Mouse (Mus musculus) spleen, adult 2 months (tissue): ENCODE measurements around the gene Mcm7. TPM values are rescaled to one million over a fixed set of nuclear protein-coding genes. Genes with fewer than 3 reads are reported as not detected.

ENCODE experiments used
- DNase-seq, 2 experiments: peaks; one replicate each; pipeline versions ENCODE4 v3.0.0 to v3.0.0-alpha.2; 2012 to 2021; ENCODE audit warnings: low spot score in 2 of 2, low read depth in 1 of 2
- H3K27ac ChIP-seq: fragments of 200-500 bp; 2 replicates; pipeline ENCODE4 v1.5.1; 2012; ENCODE audit warnings: low read length, inconsistent platforms; ENCODE audit not compliant: insufficient read depth
- H3K27me3 ChIP-seq: fragments of 200-500 bp; 2 replicates; pipeline ENCODE4 v1.6.1; 2012; ENCODE audit warnings: mild to moderate bottlenecking, moderate library complexity, low read length, inconsistent platforms; ENCODE audit not compliant: control insufficient read depth, insufficient read depth
- H3K36me3 ChIP-seq: fragments of 200-500 bp; 2 replicates; pipeline ENCODE4 v1.6.1; 2012; ENCODE audit warnings: mild to moderate bottlenecking, low read length, inconsistent platforms; ENCODE audit not compliant: control insufficient read depth, insufficient read depth
- H3K4me1 ChIP-seq: fragments of 200-500 bp; 2 replicates; pipeline ENCODE4 v1.6.1; 2011; ENCODE audit warnings: inconsistent platforms; ENCODE audit not compliant: control insufficient read depth, insufficient read depth, insufficient read length
- H3K4me3 ChIP-seq: fragments of 200-500 bp; 2 replicates; pipeline ENCODE4 v1.5.1; 2011; ENCODE audit warnings: mild to moderate bottlenecking, inconsistent platforms; ENCODE audit not compliant: insufficient read depth, insufficient read length; ENCODE audit errors: extremely low read depth
- CTCF ChIP-seq: fragments of 200-500 bp; IDR thresholded peaks from 2 replicates; pipeline ENCODE4 v1.5.1; 2011; ENCODE audit warnings: mild to moderate bottlenecking, inconsistent platforms; ENCODE audit not compliant: insufficient read depth, insufficient read length, insufficient replicate concordance; ENCODE audit errors: extremely low read depth
- POLR2A ChIP-seq: fragments of 200-500 bp; IDR thresholded peaks from 2 replicates; pipeline ENCODE4 v1.6.1; 2011; ENCODE audit warnings: low read depth, low read length, inconsistent platforms
- WGBS: fragments of 180-500 bp; shearing (Covaris S2); methylation state at CpG from one replicate; pipeline ENCODE4 v1.1.7; 2018; 5-methylcytosine and 5-hydroxymethylcytosine counted together
- polyA plus RNA-seq: library from polyadenylated mRNA; depleted of rRNA; stranded (reverse); fragments of >200 nt; gene quantifications from 2 replicates; pipeline ENCODE4 v1.2.3, GENCODE M21; 2012

Mcm7 gene
- polyA plus RNA-seq, 1 experiment: 35.7 TPM

- WGBS: under 1% methylated on average over 47 of the region's 47 CpGs
- H3K36me3 ChIP-seq: peaks cover 25% of the 10 kb centered on the region
- no peaks in the 10 kb centered on the region for H3K27me3 ChIP-seq
- TF ChIP-seq CTCF (0 out of 2 replicates have a peak, but pooled peaks have one; percentile 0), POLR2A (no peak; the same call in 1 of the 2 replicates)
- H3K4me1 ChIP-seq: no peaks in the 10 kb centered on the region
- H3K27ac ChIP-seq: peak overlapping the region; percentile 94
- peak overlapping the region; percentile 92 for H3K4me3 ChIP-seq
- DNase-seq: peak; percentile 90 to 93
Measured at GRCm38 (mm10) chr5:138170936-138171561, 1.2 kb downstream of the Mcm7 start.

- Histone ChIP-seq H3K4me1 (peaks cover 3% of the 10 kb centered on the region; the same call in 1 of the 2 replicates), H3K4me3 (no peak overlapping the region), H3K27ac (no peak overlapping the region), H3K36me3 (peaks cover 39% of the 10 kb centered on the region), H3K27me3 (no peaks in the 10 kb centered on the region)
- no peak for DNase-seq
- 97% methylated on average over 8 of the region's 8 CpGs for WGBS
- no peak for TF ChIP-seq CTCF
- TF ChIP-seq POLR2A: no peak
Measured at GRCm38 (mm10) chr5:138165594-138165993, 6.6 kb downstream of the Mcm7 start.

- Histone ChIP-seq H3K27ac (no peak overlapping the region), H3K36me3 (peaks cover 39% of the 10 kb centered on the region), H3K4me1 (peaks cover 3% of the 10 kb centered on the region; the same call in 1 of the 2 replicates), H3K4me3 (no peak overlapping the region), H3K27me3 (no peaks in the 10 kb centered on the region)
- no peak for TF ChIP-seq CTCF
- no peak for TF ChIP-seq POLR2A
- DNase-seq: no peak
- WGBS: 91% methylated on average over 10 of the region's 10 CpGs
Measured at GRCm38 (mm10) chr5:138163610-138164009, 8.6 kb downstream of the Mcm7 start.

- Histone ChIP-seq H3K27me3 (no peaks in the 10 kb centered on the region), H3K4me3 (no peak overlapping the region), H3K36me3 (peaks cover 36% of the 10 kb centered on the region), H3K27ac (no peak overlapping the region), H3K4me1 (peaks cover 3% of the 10 kb centered on the region; the same call in 1 of the 2 replicates)
- WGBS: 81% methylated on average over 6 of the region's 6 CpGs
- no peak for TF ChIP-seq POLR2A
- TF ChIP-seq CTCF: no peak
- DNase-seq: no peak
Measured at GRCm38 (mm10) chr5:138163046-138163445, 9.2 kb downstream of the Mcm7 start.

- no peak for TF ChIP-seq CTCF
- peak; percentile 58 for TF ChIP-seq POLR2A
- under 1% methylated on average over 42 of the region's 42 CpGs for WGBS
- Histone ChIP-seq H3K4me3 (peak within 1 kb of the TSS; percentile 87), H3K36me3 (peaks cover 17% of the 10 kb centered on the region), H3K27me3 (no peaks in the 10 kb centered on the region), H3K4me1 (peaks cover 3% of the 10 kb centered on the region; the same call in 1 of the 2 replicates), H3K27ac (peak within 1 kb of the TSS; percentile 21; the same call in 1 of the 2 replicates)
- DNase-seq: peak; percentile 83 to 95
Measured at GRCm38 (mm10) chr5:138160842-138161665, 11.2 kb downstream of the Mcm7 start, which contains the start of gene Cops6. Gene Cops6 (plus strand): TSS chr5:138161071.

- H3K27ac ChIP-seq: no peak overlapping the region
- no peak for TF ChIP-seq POLR2A
- TF ChIP-seq CTCF: no peak
- no peaks in the 10 kb centered on the region for H3K27me3 ChIP-seq
- WGBS: 69% methylated on average over 7 of the region's 7 CpGs
- H3K4me3 ChIP-seq: no peak overlapping the region
- DNase-seq: no peak
- H3K36me3 ChIP-seq: peaks cover 11% of the 10 kb centered on the region
- H3K4me1 ChIP-seq: peaks cover 3% of the 10 kb centered on the region; the same call in 1 of the 2 replicates
Measured at GRCm38 (mm10) chr5:138160224-138160762, 11.9 kb downstream of the Mcm7 start.
